Mouse (Mus musculus): ENCODE measurements around the gene Ccng1. TPM values are rescaled to one million over a fixed set of nuclear protein-coding genes. Genes with fewer than 3 reads are reported as not detected.
A peak's percentile ranks its signal among the peaks of the same experiment; 100 is the strongest.

The Ccng1 gene
- total RNA-seq (2021) = 10 to 100 TPM; 67.3 to 72.7 TPM
- long read RNA-seq, experiment 1, transcript Ccng1-201 (6 exons, 3,512 nt) = major isoform, 70 of 89 reads
- long read RNA-seq, experiment 1, partial matches to known transcripts = 7 of 89 reads
- long read RNA-seq, experiment 1, other reads (novel, unspliced or antisense) = 12 of 89 reads
- long read RNA-seq, experiment 2, transcript Ccng1-201 (6 exons, 3,512 nt) = major isoform, 41 of 51 reads
- long read RNA-seq, experiment 2, partial matches to known transcripts = 5 of 51 reads
- long read RNA-seq, experiment 2, other reads (novel, unspliced or antisense) = 5 of 51 reads

GRCm38 (mm10) chr11:40755109-40755627 is at the start of gene Ccng1:
Ccng1 (minus strand) TSS chr11:40755311.
- H3K4me3 ChIP-seq = peak within 1 kb of the TSS; percentile 98
- no peak for TF ChIP-seq CTCF (IDR thresholded peaks at IDR 0.05)
- peak within 1 kb of the TSS; percentile 96 for H3K27ac ChIP-seq
- intact Hi-C loops (cut with DNase I) = loop anchor here (1.0 to 2.0 kb wide), 2 partner anchors 20 to 63 kb away; no protein-coding TSS in a partner anchor
- DNase-seq (ENCODE audit: extremely low spot score in 1 of 2, low spot score in 2 of 2) = peak; percentile 83 to 91

- no peak overlapping the region for H3K4me3 ChIP-seq
- no peak for TF ChIP-seq CTCF (IDR thresholded peaks at IDR 0.05)
- intact Hi-C loops (cut with DNase I) = no loop called here
- DNase-seq (ENCODE audit: extremely low spot score in 1 of 2, low spot score in 2 of 2) = no peak
- H3K27ac ChIP-seq = no peak overlapping the region
Observed at GRCm38 (mm10) chr11:40790307-40790706, 35.2 kb upstream of the Ccng1 start.

GRCm38 (mm10) chr11:40789701-40790100 is 34.6 kb upstream of the Ccng1 start:
- no peak for TF ChIP-seq CTCF (IDR thresholded peaks at IDR 0.05)
- intact Hi-C loops (cut with DNase I) = loop anchor here (5.0 to 10.0 kb wide), 6 partner anchors 545 to 1735 kb away; partner anchors contain the start of gene Gabra1
- no peak for DNase-seq (ENCODE audit: extremely low spot score in 1 of 2, low spot score in 2 of 2)
- Histone ChIP-seq H3K4me3 (no peak overlapping the region), H3K27ac (no peak overlapping the region; the same call in 1 of the 2 replicates)

- H3K27ac ChIP-seq = peak overlapping the region; percentile 94
- DNase-seq (ENCODE audit: extremely low spot score in 1 of 2, low spot score in 2 of 2) = no peak
- intact Hi-C loops (cut with DNase I) = loop anchor here (2.0 to 10.0 kb wide), 7 partner anchors 104 to 1738 kb away; partner anchors contain the start of gene Gabra1
Observed at GRCm38 (mm10) chr11:40786900-40787299, 31.8 kb upstream of the Ccng1 start.

GRCm38 (mm10) chr11:40784326-40784725 is 29.2 kb upstream of the Ccng1 start:
- Histone ChIP-seq H3K27ac (peak overlapping the region; percentile 94), H3K4me3 (no peak overlapping the region)
- no peak for DNase-seq (ENCODE audit: extremely low spot score in 1 of 2, low spot score in 2 of 2)
- intact Hi-C loops (cut with DNase I) = loop anchor here (5.0 to 10.0 kb wide), 6 partner anchors 88 to 1823 kb away; no protein-coding TSS in a partner anchor
- TF ChIP-seq CTCF (IDR thresholded peaks at IDR 0.05) = no peak

More at GRCm38 (mm10) chr11:40786900-40787299, 31.8 kb upstream of the Ccng1 start:
- TF ChIP-seq CTCF (IDR thresholded peaks at IDR 0.05) = no peak
- no peak overlapping the region for H3K4me3 ChIP-seq

- intact Hi-C loops (cut with DNase I) = loop anchor here (5.0 to 10.0 kb wide), 6 partner anchors 89 to 1824 kb away; no protein-coding TSS in a partner anchor
- Histone ChIP-seq H3K4me3 (no peak overlapping the region), H3K27ac (peak overlapping the region; percentile 94)
- no peak for DNase-seq (ENCODE audit: extremely low spot score in 1 of 2, low spot score in 2 of 2)
- TF ChIP-seq CTCF (IDR thresholded peaks at IDR 0.05) = no peak
Observed at GRCm38 (mm10) chr11:40783346-40783745, 28.2 kb upstream of the Ccng1 start.

- no peak for DNase-seq (ENCODE audit: extremely low spot score in 1 of 2, low spot score in 2 of 2)
- intact Hi-C loops (cut with DNase I) = loop anchor here (5.0 to 10.0 kb wide), 6 partner anchors 90 to 1825 kb away; no protein-coding TSS in a partner anchor
- Histone ChIP-seq H3K27ac (peak overlapping the region; percentile 94), H3K4me3 (no peak overlapping the region)
- TF ChIP-seq CTCF (IDR thresholded peaks at IDR 0.05) = no peak
Observed at GRCm38 (mm10) chr11:40781857-40782256, 26.7 kb upstream of the Ccng1 start.

GRCm38 (mm10) chr11:40775315-40776269 is 20.5 kb upstream of the Ccng1 start:
- intact Hi-C loops (cut with DNase I) = loop anchor here (10.0 kb wide), 3 partner anchors 659 to 1649 kb away; no protein-coding TSS in a partner anchor
- no peak for DNase-seq (ENCODE audit: extremely low spot score in 1 of 2, low spot score in 2 of 2)

GRCm38 (mm10) chr11:40764690-40765089 is 9.6 kb upstream of the Ccng1 start:
- no peak for DNase-seq (ENCODE audit: extremely low spot score in 1 of 2, low spot score in 2 of 2)
- TF ChIP-seq CTCF (IDR thresholded peaks at IDR 0.05) = no peak
- intact Hi-C loops (cut with DNase I) = no loop called here

More at GRCm38 (mm10) chr11:40775315-40776269, 20.5 kb upstream of the Ccng1 start:
- Histone ChIP-seq H3K27ac (no peak overlapping the region), H3K4me3 (peak overlapping the region; percentile 16; the same call in 1 of the 2 replicates)
- TF ChIP-seq CTCF (IDR thresholded peaks at IDR 0.05) = peak; percentile 82

GRCm38 (mm10) chr11:40763395-40763794 is 8.3 kb upstream of the Ccng1 start:
- TF ChIP-seq CTCF (IDR thresholded peaks at IDR 0.05) = peak; percentile 63
- intact Hi-C loops (cut with DNase I) = no loop called here
- no peak for DNase-seq (ENCODE audit: extremely low spot score in 1 of 2, low spot score in 2 of 2)
- Histone ChIP-seq H3K4me3 (no peak overlapping the region), H3K27ac (no peak overlapping the region)

More at GRCm38 (mm10) chr11:40764690-40765089, 9.6 kb upstream of the Ccng1 start:
- peak overlapping the region; percentile 69 for H3K27ac ChIP-seq
- H3K4me3 ChIP-seq = no peak overlapping the region

GRCm38 (mm10) chr11:40759896-40760295 is 4.8 kb upstream of the Ccng1 start:
- Histone ChIP-seq H3K27ac (no peak overlapping the region), H3K4me3 (no peak overlapping the region)
- intact Hi-C loops (cut with DNase I) = no loop called here
- no peak for DNase-seq (ENCODE audit: extremely low spot score in 1 of 2, low spot score in 2 of 2)
- TF ChIP-seq CTCF (IDR thresholded peaks at IDR 0.05) = no peak
